Mouse (Mus musculus) megakaryocyte progenitor cell, adult 5-6 weeks (primary cell): ENCODE results near the gene Dnajc8. TPM values are rescaled to one million over a fixed set of nuclear protein-coding genes. Genes with fewer than 3 reads are reported as not detected.

Experiments
- ATAC-seq: replicated peaks from 2 replicates; pipeline ENCODE4 v1.8.0; 2016; ENCODE audit warnings: mild to moderate bottlenecking, moderate TSS enrichment, inconsistent platforms; ENCODE audit not compliant: poor library complexity
- total RNA-seq, 2 experiments: library from RNA; stranded (forward) in 1 of 2; stranded (reverse) in 1 of 2; fragments of 157-497, 149-512 nt in 1 of 2; fragments of 200-1000 nt in 1 of 2; gene quantifications; 2 replicates each; pipeline versions ENCODE4 v1.2.3 to v1.2.4; 2015 to 2017

Gene Dnajc8
- total RNA-seq (2015) (134 and 147 TPM in 2 replicates), total RNA-seq (2017) (416 and 463 TPM in 2 replicates)

DNA sequence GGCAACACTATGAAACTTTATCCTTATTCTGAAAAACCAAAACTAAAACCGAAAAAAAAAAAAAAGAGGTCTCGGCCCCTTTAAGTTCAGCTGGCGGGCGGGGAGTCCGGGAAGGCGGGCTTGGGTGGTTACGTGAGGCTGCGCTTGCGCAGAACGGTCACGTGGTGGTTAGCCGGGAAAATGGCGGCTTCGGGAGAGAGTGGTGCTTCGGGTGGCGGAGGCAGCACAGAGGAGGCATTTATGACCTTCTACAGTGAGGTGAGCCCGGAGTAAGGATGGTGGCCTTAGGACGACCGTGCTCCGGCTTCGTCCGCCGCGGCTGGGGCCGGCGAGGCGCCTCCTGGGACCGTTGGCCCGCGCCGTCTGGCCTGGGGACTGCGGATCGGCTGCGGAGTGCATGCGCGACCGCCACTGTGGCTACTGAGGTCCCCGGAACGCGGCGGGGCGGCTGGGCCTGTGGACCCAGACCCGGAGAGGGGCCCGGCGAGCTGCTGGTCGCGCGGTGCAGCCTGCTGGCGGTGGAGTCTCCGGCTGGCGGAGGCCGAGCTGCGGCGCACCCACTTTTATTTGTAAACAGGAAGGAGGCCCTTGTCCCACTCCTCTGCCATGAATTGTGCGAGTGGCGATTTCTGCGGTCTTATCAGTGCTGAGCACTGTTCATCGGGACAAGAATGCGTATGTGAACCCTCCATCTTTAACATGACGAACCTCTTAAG lies at the start of gene Dnajc8:
Gene Dnajc8, plus strand, starts transcription at position 145 of the 716 bp plus-strand sequence.
- peak; percentile 35 for ATAC-seq

GRCm38 (mm10) chr4:132488521-132488920 lies 46.8 kb upstream of the Dnajc8 start:
- ATAC-seq: no peak

GRCm38 (mm10) chr4:132488976-132489375 lies 46.4 kb upstream of the Dnajc8 start:
- ATAC-seq: no peak

GRCm38 (mm10) chr4:132490273-132491010 lies 44.9 kb upstream of the Dnajc8 start:
- peak; percentile 45 for ATAC-seq

DNA sequence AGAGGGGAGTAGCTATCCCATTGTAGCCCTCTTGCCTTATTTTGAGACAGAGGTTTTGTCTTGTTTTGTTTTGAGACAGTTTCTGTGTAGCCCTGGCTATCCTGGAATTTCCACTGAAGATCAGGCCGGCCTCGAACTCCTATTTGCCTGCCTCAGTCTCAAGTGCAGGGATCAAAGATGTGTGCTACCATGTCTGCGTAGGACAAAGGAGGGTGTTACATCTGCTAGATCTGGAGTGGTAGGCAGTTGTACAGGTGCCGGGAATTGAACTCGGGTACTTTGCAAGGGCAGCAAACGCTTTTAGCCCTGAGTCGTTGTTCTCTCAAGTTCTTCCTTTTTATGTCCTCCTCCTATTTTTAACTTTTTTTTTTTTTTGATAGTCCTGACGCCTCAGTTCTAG lies 44.3 kb upstream of the Dnajc8 start:
- ATAC-seq: no peak

DNA sequence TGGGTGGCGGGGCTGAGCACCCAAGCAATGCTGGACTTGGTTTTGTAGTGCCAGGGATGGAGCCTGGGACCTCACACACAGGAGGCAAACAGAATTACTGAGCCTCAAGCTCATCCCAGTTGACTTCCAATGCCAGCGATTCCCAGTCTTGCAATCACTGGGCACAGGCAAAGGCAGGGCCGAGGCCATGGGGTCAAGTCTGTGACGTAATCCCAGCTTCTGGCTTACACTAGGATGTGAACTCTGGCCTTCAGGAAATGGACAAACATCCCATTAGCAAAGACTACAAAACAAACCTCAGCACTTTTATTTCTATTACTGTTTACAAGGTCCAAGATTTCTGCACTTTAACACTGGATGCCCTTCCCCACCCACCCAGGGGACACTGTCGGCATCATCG lies 43.6 kb upstream of the Dnajc8 start:
- ATAC-seq: no peak

- no peak for ATAC-seq
Measured at GRCm38 (mm10) chr4:132492178-132493060, 42.9 kb upstream of the Dnajc8 start.

- ATAC-seq: peak; percentile 91
Measured at GRCm38 (mm10) chr4:132494271-132494918, 41.0 kb upstream of the Dnajc8 start.

- ATAC-seq: peak; percentile 37; the same call in 1 of the 2 replicates
Measured at GRCm38 (mm10) chr4:132501639-132502038, 33.7 kb upstream of the Dnajc8 start.

GRCm38 (mm10) chr4:132503344-132503743 lies 32.0 kb upstream of the Dnajc8 start:
- ATAC-seq: peak; percentile 81

DNA sequence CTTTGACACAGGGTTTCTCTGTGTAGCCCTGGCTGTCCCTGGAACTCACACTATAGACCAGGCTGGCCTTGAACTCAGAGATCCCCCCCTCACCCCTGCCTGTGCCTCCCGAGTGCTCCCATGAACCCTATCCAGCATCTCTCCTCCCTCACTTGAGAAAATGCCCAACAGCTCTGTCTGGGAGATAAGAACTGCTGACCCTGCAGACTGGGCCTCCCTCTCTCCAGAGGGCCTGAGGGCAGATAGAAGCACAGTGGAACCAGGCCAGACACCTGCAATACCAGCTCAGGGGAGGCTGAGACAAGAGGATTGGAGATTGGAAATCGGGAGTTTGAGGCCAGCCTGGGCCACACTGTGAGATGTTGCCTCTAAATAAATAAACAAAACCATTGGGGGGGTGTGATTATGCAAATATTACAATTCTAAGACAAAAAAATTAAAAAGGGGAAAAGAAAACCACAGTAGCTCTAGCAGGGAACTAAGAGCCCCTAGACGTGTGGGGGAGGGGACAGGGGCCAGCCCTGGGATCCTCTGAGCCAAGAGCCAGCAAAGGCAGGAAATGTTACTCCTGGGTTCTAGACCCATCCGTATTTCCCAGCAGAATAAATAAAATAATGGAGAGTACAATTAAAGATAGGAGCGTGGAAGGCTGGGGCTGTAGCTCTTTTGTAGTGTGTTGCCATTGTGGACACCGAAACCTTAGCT lies 30.2 kb upstream of the Dnajc8 start:
- ATAC-seq: peak; percentile 36

DNA sequence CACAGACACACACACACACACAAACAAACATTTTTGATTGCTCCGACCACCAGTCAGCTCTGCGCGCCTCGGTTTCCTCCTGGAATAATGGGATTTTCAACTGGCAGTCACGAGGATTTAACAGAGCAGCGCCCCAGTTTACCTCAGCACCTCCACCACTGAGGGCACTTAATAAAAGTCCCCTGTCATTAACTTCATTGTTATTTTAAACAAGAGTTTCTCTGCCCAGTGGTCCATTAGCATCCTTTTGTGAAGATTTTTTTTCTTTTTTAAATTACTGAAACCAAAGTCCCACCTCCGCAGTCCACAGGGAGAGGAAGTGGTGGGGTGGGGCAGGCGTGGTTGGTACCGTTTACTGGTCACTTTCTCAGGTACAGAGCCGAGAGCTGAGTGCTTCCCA lies 29.6 kb upstream of the Dnajc8 start:
- no peak for ATAC-seq

DNA sequence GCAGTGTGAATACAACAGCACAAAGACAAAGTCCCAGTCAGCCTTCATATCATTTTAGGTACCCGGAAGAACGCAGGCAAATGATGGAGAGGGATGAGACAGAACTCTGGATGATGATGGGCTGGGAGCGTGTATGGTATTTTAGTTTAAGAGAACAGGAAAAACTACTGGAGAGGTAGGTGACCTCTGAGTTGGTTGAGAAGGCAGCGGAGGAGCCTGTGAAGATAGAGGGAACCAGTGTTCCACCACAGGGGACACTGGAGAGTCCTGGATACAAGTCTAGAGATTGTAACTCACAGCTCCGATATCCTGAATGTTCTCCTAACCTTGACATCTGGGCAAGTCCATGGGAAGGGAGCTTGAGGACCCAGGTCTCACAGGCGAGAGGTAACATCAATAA lies 29.1 kb upstream of the Dnajc8 start:
- ATAC-seq: no peak

GRCm38 (mm10) chr4:132507210-132507609 lies 28.1 kb upstream of the Dnajc8 start:
- no peak for ATAC-seq

- ATAC-seq: peak; percentile 6
Measured at GRCm38 (mm10) chr4:132509621-132510296, 25.6 kb upstream of the Dnajc8 start.

- peak; percentile 85 for ATAC-seq
Measured at GRCm38 (mm10) chr4:132510352-132510798, 25.0 kb upstream of the Dnajc8 start, which contains the start of gene Sesn2. TSS of gene Sesn2 (minus strand) at chr4:132510501.

DNA sequence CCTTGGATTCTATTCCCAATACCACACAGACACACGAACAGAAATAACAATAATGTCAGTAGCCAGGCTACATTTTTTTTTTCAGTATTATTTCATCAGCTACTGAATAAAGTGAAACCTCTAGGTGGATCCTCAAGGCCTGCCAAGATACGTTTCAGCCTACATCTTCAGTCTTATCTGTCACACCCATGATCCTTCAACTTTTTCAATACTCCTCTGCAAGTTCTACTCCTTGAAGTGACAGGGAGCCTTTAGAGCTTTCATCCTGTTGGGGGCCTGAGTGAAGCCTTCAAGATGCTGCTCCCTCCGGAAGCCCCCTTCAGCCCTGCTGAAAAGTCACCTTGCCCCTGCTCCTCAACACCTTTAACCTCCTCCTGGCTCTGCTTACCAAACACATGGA lies 23.3 kb upstream of the Dnajc8 start:
- no peak for ATAC-seq

DNA sequence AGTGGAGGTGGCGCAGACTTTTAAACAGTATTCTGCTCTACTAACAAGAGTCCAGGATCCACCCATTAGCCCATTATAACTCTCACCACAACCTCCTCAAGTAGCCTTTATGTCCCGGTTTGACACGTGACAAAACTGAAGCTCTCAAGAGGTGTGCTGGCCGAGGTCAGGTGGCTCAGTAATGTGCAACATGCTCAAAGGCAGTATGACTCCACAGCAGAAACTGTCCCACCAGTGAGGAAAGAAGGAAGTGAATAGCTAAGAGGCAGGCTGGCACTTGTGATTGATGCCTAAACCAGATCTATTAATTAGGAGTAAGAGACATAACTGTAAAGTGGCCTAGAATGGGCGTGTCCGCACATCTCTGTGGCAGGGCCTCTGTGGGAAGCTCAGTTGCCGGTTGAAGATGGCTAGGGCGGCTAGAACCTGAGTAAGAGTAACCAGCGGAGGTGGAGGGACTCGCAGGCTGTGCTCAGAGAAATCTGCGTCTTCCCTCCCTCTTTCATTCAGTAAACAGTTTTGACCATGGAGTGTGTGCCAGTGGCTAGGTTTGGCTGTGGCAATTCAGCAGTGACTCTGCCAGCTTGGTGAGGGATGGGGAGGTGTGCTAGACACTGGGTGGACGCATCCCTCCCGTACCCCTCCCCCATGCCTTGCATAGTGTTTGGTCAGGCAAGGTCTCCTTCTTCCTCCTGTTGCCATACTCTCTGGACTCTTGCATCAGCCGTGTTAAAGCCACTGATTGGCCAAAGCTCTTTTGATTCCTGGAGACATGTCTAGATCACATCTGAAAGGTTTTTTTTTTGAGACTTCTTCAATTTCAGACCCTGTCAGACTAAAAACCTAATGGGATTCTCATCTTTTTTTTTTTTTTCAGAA lies 21.7 kb upstream of the Dnajc8 start:
- no peak for ATAC-seq
